Mouse (Mus musculus) monocyte, adult 5-6 weeks (primary cell): ENCODE measurements around the gene Osbpl2. TPM values are rescaled to one million over a fixed set of nuclear protein-coding genes. Genes with fewer than 3 reads are reported as not detected.
A peak's percentile ranks its signal among the peaks of the same experiment; 100 is the strongest.
"Not testable (repeated sequence)": the region's sequence is repeated elsewhere in the genome, so short reads cannot be mapped to it uniquely, and the experiment has no call there.

ENCODE experiments used
- ATAC-seq: fragments of 153-309, 156-312 bp; replicated peaks from 2 replicates; pipeline ENCODE4 v1.8.0; 2017; ENCODE audit warnings: mild to moderate bottlenecking; ENCODE audit not compliant: low TSS enrichment, insufficient number of reproducible peaks, severe bottlenecking, poor library complexity, low FRiP score
- total RNA-seq: library from RNA; stranded (forward); fragments of 200-1000, 200-491, 200-594 nt; gene quantifications from 3 replicates; pipeline ENCODE4 v1.2.3, GENCODE M21; 2017

The Osbpl2 gene
- total RNA-seq, 1 experiment from 2014 or later: 58.2 TPM

DNA sequence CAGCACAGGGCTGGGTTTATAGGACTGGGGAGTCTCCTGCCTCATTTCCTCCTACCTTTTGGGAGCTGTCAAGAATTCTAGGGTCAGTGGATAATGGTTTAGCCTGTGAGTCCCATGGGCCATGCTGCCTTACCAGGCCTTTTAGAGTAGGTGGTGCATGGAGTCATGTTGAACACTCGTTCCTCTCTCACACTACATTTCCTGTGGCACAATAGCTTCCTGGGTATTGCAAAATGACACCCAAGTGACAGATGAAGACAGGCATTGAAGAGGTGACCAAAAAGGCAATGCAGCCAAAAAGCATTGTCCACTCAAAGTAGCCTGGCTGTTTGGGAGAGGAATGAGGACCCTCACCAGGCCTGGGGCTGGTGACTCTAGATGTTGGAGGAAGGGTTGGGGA, 8.6 kb downstream of the Osbpl2 start:
- 0 out of 2 replicates have a peak, but pooled peaks have one; percentile 27 for ATAC-seq

DNA sequence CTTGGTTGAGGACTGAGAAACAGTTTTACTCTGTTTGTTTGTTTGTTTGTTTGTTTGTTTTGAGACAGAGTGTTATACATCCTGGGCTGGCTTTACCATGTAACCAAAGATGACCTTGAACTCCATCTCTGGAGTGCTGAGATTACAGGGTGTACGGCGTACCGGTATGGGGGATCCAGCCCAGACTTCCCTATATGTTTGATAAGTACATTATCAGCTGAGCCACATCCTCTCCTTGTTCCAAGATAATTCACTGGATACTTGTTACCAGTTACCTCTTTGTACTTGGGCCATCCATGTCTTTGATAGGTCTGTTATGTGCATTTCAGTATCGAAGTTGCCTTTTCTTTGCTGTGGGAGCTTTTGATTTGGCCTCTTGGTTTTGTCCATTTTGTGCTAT, 14.1 kb downstream of the Osbpl2 start:
- no peak for ATAC-seq

DNA sequence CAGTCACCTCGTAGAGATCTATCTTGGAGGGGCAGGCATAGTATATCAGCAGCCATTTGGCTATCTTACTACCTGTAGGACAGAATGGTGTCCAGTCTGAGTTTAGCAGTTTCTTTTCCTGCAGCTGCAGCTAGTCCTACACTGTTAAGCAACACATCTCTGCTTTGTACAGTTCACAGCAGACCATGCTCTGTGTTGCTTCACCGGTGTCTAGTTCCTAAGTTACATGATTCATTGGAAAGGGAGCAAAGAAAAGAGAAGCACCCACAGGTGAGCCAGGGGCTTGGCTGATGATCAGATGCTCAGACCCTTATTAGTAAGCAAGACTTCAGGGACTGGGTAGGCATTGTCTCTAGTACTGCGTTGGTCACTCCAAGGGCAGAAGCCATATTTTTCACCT, 14.8 kb downstream of the Osbpl2 start:
- ATAC-seq: no peak

- no peak for ATAC-seq
Measured at GRCm38 (mm10) chr2:180135414-180135813, 16.3 kb downstream of the Osbpl2 start.

- no peak for ATAC-seq
Measured at GRCm38 (mm10) chr2:180146091-180146490, 27.0 kb downstream of the Osbpl2 start.

DNA sequence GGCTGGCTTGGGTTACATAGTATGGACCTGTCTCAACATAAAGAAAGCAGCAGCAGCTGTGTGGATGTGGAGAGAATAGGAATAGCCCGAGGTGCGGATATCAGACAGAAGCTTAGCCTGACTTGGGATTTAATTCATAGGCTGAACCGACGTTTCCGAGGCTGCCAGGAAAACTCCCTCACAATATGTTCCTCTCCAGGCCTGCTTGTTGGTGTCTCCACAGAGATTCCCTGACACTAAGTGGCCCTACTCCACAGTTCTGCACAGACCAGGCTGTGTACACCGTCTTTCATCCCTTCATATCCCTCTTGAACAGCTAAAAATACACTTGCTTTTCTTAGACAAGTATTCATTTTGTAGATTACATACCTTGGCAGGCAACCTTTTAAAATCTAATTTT, 28.3 kb downstream of the Osbpl2 start:
- ATAC-seq: no peak

- ATAC-seq: no peak
Measured at GRCm38 (mm10) chr2:180148551-180148950, 29.4 kb downstream of the Osbpl2 start.

DNA sequence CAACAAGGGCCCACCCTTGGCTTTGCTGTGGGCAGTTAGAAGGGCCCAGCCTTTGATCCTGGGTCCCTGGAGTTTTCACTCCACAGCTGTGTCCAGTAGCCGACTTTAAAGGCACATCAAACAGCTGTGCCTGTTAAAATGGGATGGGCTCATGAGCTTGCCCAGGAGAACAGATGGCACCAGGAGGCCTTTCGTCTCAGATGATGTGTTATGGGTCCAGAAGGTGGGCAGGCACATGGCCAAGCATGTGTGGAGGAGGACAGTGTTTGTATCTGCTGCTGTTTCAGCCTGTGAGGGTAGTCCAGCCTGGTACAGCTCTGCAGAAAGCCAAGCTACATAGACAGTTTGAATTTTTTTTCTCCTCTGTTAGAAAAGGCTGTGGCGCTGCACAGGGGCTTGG, 35.7 kb downstream of the Osbpl2 start:
- ATAC-seq: no peak

- no peak for ATAC-seq
Measured at GRCm38 (mm10) chr2:180158627-180159026, 39.5 kb downstream of the Osbpl2 start.

DNA sequence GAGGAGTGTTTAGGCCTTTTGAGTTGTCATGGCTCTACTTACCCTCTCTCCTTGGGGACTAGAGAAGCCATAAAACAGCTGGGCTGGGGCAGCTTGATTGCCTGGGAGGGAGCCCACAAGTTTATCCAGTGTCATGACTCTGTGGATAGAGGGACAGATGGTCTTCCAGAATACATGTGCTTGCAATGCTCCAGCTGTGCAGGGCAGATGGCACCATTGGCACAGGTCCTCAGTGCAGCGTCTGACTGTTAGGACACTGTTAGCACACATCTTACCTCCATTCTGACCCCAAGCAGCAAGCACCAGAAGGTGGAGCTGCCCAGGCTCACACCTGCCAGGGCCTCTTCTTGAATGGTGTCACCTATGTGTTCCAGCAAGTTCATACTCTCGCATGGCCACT, 46.7 kb downstream of the Osbpl2 start:
- ATAC-seq: no peak

DNA sequence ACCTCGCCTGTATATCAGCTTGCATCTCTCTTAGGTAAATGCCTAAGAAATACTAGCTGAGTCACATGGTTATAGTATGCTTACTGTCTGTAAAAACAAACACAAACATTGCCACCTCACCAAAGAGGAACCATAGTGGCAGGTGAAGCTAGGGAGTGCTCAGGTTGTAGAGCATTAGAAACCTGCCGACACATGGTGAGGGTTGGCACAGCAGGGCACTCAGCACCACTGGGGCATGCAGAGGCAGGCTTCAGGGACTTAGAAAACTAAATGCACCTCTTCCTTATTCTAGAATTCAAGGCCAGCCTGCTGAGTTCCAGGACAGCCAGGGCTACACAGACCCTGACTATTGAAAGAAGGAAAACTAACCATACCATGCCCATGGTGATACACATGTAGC, 47.8 kb downstream of the Osbpl2 start:
- no peak for ATAC-seq

DNA sequence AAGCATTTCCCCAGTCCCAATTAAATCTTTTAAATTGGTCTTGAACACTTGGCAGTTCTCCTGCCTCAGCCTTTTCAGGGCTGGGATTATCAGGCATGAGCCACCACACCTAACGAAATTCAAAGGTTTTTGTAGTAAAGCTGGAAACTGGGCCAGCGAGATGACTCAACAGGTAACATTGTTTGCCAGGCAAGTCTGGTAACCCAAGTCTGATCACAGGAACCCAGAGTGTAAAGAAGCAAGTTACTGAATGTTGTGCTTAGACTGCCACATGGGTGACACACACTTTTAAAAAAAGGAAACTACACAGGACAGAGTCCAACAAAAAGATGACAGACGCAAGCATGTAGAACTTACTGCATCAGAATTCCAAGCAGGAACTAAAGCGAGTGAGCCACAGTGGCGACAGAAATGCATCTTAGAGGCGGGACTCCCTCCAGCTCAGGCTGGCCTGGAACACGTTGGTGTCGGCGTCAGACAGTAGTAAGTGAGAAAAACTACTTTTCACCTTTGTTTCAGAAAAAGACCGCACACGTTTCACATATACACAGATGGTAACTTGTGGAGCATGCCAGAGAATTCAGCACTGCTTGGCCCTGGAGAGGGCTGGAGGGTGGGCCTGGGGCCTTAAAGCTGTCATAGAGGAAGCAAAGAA, 51.2 kb downstream of the Osbpl2 start:
- no peak for ATAC-seq

GRCm38 (mm10) chr2:180170806-180171521, 51.9 kb downstream of the Osbpl2 start, which contains the start of gene Adrm1:
Adrm1 (plus strand) TSS chr2:180171485.
- peak; percentile 70 for ATAC-seq

DNA sequence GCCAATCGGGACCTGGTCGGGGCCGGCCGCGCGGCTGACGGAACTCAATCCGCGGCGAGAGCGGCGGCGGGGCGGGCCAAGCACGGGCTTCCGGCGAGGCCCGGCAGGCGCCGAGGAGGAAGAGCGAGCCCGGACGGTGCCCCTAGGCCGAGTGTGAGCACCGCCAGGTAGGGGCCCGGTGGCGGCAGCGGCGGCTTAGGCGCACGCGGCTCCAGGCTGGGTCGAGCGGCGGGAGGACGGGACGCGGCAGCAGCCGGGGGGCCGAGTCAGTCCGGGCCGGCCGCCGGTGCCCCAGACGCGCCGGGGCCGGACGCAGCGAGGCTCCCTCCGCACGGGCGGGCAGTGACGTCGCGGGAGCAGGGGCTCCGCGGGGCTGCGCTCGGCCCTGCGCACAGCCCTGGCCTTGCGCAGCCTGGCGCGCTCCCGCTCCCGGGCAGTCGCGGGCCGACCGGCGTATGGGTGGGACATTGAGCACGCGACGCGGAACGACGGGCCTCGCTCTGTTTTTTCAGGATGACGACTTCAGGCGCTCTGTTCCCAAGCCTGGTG, 52.5 kb downstream of the Osbpl2 start:
- ATAC-seq: no peak

- no peak for ATAC-seq
Measured at GRCm38 (mm10) chr2:180172152-180172551, 53.0 kb downstream of the Osbpl2 start.

DNA sequence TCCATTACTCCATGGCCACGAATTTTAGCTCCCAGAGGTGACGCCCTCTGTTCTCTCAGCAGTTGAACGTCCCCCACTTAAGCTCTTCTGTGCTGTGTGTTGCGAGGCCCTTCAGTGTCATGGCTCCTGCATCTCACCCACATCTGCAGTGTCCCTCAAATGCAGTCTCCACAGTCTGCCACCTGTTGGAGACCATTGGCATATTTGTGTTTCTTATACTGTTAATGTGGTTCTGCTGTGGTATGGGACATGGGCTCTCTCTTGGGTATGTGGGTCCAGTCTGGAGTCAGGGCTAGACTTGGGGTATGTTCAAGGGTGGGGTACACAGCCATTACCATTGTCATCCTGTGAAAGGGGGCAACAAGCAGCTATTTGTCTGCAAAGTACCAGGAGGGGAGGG, 54.1 kb downstream of the Osbpl2 start:
- no peak for ATAC-seq

DNA sequence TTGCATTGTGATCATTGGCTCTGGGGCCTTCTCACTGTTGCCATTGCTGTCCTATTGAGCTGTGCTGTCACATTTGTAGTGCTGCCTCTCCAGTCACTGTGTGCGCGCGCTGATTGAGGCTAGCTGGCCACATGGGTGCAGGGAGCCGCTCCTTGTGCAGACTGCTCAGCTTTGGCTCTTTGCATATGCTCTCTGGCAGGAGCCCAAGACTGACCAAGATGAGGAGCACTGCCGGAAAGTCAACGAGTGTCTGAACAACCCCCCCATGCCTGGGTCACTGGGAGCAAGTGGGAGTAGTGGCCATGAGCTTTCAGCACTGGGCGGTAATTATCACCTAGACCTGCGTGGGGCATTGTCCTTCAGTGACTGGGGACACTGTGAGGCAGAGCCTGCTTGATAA, 54.6 kb downstream of the Osbpl2 start:
- not testable (repeated sequence) for ATAC-seq

DNA sequence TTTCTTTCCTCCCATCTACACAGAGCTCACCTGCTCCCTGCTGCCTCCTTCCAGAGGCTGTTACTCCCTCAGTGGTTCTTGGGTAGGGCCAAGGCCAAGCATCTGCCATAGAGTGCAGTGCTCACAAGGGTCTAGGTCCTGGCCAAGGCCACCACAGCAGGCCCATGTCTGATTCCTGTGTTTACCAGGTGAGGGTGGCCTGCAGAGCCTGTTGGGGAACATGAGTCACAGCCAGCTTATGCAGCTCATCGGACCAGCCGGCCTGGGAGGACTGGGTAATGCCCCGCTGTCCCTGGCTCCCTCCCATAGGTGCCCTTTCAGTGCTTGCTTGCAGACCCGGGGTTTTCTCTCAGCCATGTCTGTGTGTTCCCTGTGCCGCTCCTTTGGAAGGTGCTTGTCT, 55.0 kb downstream of the Osbpl2 start:
- no peak for ATAC-seq

DNA sequence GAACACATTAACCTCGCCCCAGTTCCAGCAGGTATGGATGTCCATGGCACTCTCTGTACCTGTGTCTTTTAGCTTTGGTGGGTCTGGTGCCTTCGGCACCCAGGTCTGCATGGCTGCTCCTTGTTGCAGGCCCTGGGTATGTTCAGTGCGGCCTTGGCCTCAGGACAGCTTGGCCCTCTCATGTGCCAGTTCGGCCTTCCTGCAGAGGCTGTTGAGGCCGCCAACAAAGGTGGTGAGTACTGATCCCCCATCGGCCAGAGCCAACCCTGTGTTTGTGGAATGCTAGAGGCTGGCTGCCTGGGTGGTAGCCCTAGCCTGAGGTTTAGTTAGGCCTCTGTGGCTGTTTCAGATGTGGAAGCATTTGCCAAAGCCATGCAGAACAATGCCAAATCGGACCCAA, 56.6 kb downstream of the Osbpl2 start:
- no peak for ATAC-seq

DNA sequence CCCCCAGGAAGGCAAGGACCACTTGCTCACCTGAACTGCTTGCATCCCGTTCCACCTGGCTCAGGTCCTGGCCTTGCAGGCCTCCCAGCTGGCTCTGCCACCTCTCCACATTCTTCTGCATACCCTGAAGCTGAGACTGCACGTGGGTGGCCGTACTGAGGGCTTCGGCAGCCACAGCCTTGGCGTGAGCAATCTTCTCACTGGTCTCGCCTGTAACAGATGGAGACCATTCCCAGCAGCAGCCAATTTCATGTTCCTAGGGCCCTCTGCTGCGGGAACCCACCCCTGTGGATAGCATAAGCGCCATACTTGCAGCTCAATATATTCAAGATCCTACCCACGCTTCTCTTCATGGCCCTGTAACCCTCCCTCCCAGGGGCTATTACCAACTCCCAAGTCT, 62.4 kb downstream of the Osbpl2 start:
- ATAC-seq: no peak
